Mouse (Mus musculus) lung, embryonic 15.5 days (tissue): ENCODE results near the gene Glyctk. TPM values are rescaled to one million over a fixed set of nuclear protein-coding genes. Genes with fewer than 3 reads are reported as not detected.
"Not testable (repeated sequence)": the region's sequence is repeated elsewhere in the genome, so short reads cannot be mapped to it uniquely, and the experiment has no call there.

Experiments
- ATAC-seq: fragments of 200-750 bp; cut with Nextera tagmentation; 2 replicates; pipeline ENCODE4 v1.8.0; 2017; ENCODE audit warnings: moderate number of reproducible peaks, borderline replicate concordance; ENCODE audit not compliant: low FRiP score, low TSS enrichment; ENCODE audit errors: extremely low read depth
- H3K27ac ChIP-seq: fragments of 300-500 bp; sonication (generic); 2 replicates; pipeline ENCODE4 v1.5.1; 2015; ENCODE audit warnings: moderate library complexity, mild to moderate bottlenecking, inconsistent platforms
- H3K27me3 ChIP-seq: fragments of 300-500 bp; sonication (generic); 2 replicates; pipeline ENCODE4 v1.6.1; 2015; ENCODE audit warnings: inconsistent platforms
- H3K36me3 ChIP-seq: fragments of 300-500 bp; sonication (generic); 2 replicates; pipeline ENCODE4 v1.6.1; 2015; ENCODE audit warnings: inconsistent platforms
- H3K4me1 ChIP-seq: fragments of 300-500 bp; sonication (generic); 2 replicates; pipeline ENCODE4 v1.6.1; 2015; ENCODE audit warnings: inconsistent platforms
- H3K4me2 ChIP-seq: fragments of 300-500 bp; sonication (generic); 2 replicates; pipeline ENCODE4 v1.6.1; 2015; ENCODE audit warnings: inconsistent platforms, mild to moderate bottlenecking, moderate library complexity
- H3K4me3 ChIP-seq: fragments of 300-500 bp; sonication (generic); 2 replicates; pipeline ENCODE4 v1.5.1; 2015; ENCODE audit warnings: mild to moderate bottlenecking, inconsistent platforms
- H3K9ac ChIP-seq: fragments of 300-500 bp; sonication (generic); 2 replicates; pipeline ENCODE4 v1.6.1; 2015; ENCODE audit warnings: inconsistent platforms
- H3K9me3 ChIP-seq: fragments of 300-500 bp; sonication (generic); 2 replicates; pipeline ENCODE4 v1.6.1; 2016; ENCODE audit warnings: inconsistent platforms
- WGBS: fragments of 180-500 bp; shearing (Covaris S2); methylation state at CpG from one replicate; pipeline ENCODE4 v1.1.7; 2015; 5-methylcytosine and 5-hydroxymethylcytosine counted together
- polyA plus RNA-seq: library from polyadenylated mRNA; unstranded; fragments of >200 nt; fragmentation: Nextera tagmentation; extraction: Ambion mirVana; gene quantifications from 2 replicates; pipeline ENCODE4 v1.2.1, GENCODE M21; 2015

Glyctk gene
- polyA plus RNA-seq, 1 experiment from 2014 or later: 1.7 TPM

GRCm38 (mm10) chr9:106173363-106173762 is 15.4 kb upstream of the Glyctk start:
- Histone ChIP-seq H3K4me2 (peak overlapping the region; percentile 85), H3K4me3 (peak overlapping the region; percentile 89; the same call in 1 of the 2 replicates), H3K27me3 (no peaks in the 10 kb centered on the region), H3K9ac (peak overlapping the region; percentile 97; the same call in 1 of the 2 replicates), H3K27ac (no peak overlapping the region), H3K4me1 (peaks cover 29% of the 10 kb centered on the region), H3K36me3 (peaks cover 19% of the 10 kb centered on the region), H3K9me3 (no peaks in the 10 kb centered on the region)
- WGBS: 63% methylated on average over 2 of the region's 2 CpGs
- ATAC-seq: no peak

- Histone ChIP-seq H3K4me1 (peaks cover 29% of the 10 kb centered on the region), H3K4me2 (peak overlapping the region; percentile 85), H3K9me3 (no peaks in the 10 kb centered on the region), H3K9ac (peak overlapping the region; percentile 97), H3K36me3 (peaks cover 11% of the 10 kb centered on the region), H3K4me3 (peak overlapping the region; percentile 89), H3K27me3 (no peaks in the 10 kb centered on the region), H3K27ac (no peak overlapping the region; the same call in 1 of the 2 replicates)
- WGBS: 2% methylated on average over 3 of the region's 3 CpGs
- ATAC-seq: no peak
These were observed 14.6 kb upstream of the Glyctk start for GRCm38 (mm10) chr9:106172527-106172926.

- peak overlapping the region; percentile 97 for H3K9ac ChIP-seq
- H3K27ac ChIP-seq: peak overlapping the region; percentile 96
- no peaks in the 10 kb centered on the region for H3K9me3 ChIP-seq
- H3K27me3 ChIP-seq: no peaks in the 10 kb centered on the region
- peak overlapping the region; percentile 89 for H3K4me3 ChIP-seq
- under 1% methylated on average over 30 of the region's 30 CpGs for WGBS
- peaks cover 29% of the 10 kb centered on the region for H3K4me1 ChIP-seq
- peak; percentile 69 for ATAC-seq
- peaks cover under 1% of the 10 kb centered on the region; the same call in 1 of the 2 replicates for H3K36me3 ChIP-seq
- H3K4me2 ChIP-seq: peak overlapping the region; percentile 85
These were observed 13.6 kb upstream of the Glyctk start for GRCm38 (mm10) chr9:106171346-106172158.

DNA sequence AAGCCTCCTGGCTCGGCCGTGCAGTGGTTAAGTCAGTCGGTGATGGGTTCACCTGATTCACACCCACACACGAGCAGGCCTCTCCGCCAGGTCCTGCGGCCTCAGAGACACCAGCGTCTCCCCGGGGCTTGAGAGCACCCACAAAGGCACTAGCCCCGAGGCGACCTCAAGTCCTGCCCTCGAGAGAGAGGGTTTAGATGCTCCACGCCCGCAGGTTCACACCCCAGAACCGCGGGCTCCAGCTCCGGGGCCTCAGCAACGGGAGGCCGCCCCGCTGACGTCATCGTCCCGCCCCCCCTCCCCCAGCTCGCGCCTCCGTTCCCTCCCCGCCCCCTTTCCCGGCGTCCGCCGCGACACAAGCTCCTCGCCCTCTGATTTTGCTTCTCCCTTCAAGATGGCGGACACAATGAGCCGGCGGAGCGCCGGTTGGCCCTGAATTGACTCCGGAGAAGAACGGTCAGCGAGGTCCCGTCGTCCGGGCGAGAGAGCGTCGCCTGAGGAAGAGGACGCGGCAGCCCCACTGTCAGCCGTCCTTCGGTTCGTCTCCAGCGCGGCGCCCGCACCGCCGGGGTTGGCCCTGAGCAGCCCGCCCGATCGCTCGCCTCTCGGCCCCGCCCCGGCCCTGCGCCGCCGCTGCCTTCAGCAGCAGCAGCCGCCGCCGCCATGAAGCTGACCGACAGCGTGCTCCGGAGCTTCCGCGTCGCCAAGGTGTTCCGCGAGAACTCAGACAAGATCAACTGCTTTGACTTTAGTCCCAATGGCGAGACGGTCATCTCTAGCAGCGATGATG is 12.8 kb upstream of the Glyctk start, which contains the start of gene Wdr82:
Gene Wdr82 (plus strand): TSS at position 373 of the 790 bp plus-strand sequence.
- Histone ChIP-seq H3K9ac (peak within 1 kb of the TSS; percentile 97), H3K4me2 (peak within 1 kb of the TSS; percentile 85), H3K27me3 (no peaks in the 10 kb centered on the region), H3K36me3 (no peaks in the 10 kb centered on the region), H3K4me3 (peak within 1 kb of the TSS; percentile 89), H3K4me1 (peaks cover 29% of the 10 kb centered on the region), H3K9me3 (no peaks in the 10 kb centered on the region), H3K27ac (peak within 1 kb of the TSS; percentile 96)
- ATAC-seq: peak; percentile 93
- under 1% methylated on average over 78 of the region's 81 CpGs for WGBS

GRCm38 (mm10) chr9:106169917-106170316 is 12.0 kb upstream of the Glyctk start:
- Histone ChIP-seq H3K9me3 (no peaks in the 10 kb centered on the region), H3K4me1 (peaks cover 24% of the 10 kb centered on the region), H3K36me3 (no peaks in the 10 kb centered on the region), H3K4me2 (peak overlapping the region; percentile 85), H3K9ac (no peak overlapping the region), H3K27me3 (no peaks in the 10 kb centered on the region), H3K4me3 (peak overlapping the region; percentile 89; the same call in 1 of the 2 replicates), H3K27ac (no peak overlapping the region)
- 29% methylated on average over 6 of the region's 6 CpGs for WGBS
- no peak for ATAC-seq

GRCm38 (mm10) chr9:106169006-106169405 is 11.1 kb upstream of the Glyctk start:
- H3K4me2 ChIP-seq, H3K9ac ChIP-seq, H3K4me3 ChIP-seq, H3K9me3 ChIP-seq, H3K27ac ChIP-seq, H3K36me3 ChIP-seq, ATAC-seq, H3K27me3 ChIP-seq: not testable (repeated sequence)
- peaks cover 19% of the 10 kb centered on the region for H3K4me1 ChIP-seq
- 77% methylated on average over 1 of the region's 1 CpGs for WGBS

DNA sequence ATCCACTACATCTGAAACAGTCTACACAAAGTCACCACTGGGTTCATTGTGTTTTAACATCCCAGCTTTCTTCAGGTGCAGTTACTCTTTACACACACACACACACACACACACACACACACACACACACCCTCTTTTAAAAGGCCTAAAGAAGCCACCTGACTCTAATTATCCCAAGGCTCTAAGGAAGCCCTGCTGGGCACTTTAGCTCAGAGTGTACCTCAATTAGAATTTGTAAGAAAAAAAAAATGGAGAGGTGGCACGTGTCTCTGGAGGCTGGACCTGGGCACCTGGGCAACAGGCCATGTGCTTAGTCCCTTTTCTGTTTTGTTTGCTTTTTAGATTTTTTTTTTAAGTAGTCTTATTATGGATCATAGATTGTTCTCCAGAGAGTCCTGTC is 9.8 kb upstream of the Glyctk start:
- Histone ChIP-seq H3K4me2 (no peak overlapping the region), H3K4me1 (peaks cover 9% of the 10 kb centered on the region), H3K9ac (no peak overlapping the region), H3K4me3 (no peak overlapping the region), H3K9me3 (no peaks in the 10 kb centered on the region), H3K36me3 (no peaks in the 10 kb centered on the region), H3K27me3 (0 out of 2 replicates have a peak, but pooled peaks cover 3% of the 10 kb centered on the region), H3K27ac (no peak overlapping the region)
- ATAC-seq: no peak
- 38% methylated on average over 1 of the region's 1 CpGs for WGBS

- Histone ChIP-seq H3K27me3 (0 out of 2 replicates have a peak, but pooled peaks cover 3% of the 10 kb centered on the region), H3K9me3 (no peaks in the 10 kb centered on the region), H3K4me1 (peaks cover 9% of the 10 kb centered on the region), H3K4me3 (no peak overlapping the region), H3K27ac (no peak overlapping the region), H3K4me2 (no peak overlapping the region), H3K36me3 (no peaks in the 10 kb centered on the region), H3K9ac (no peak overlapping the region)
- WGBS: 70% methylated on average over 3 of the region's 3 CpGs
- ATAC-seq: no peak
These were observed 9.3 kb upstream of the Glyctk start for GRCm38 (mm10) chr9:106167241-106167640.

DNA sequence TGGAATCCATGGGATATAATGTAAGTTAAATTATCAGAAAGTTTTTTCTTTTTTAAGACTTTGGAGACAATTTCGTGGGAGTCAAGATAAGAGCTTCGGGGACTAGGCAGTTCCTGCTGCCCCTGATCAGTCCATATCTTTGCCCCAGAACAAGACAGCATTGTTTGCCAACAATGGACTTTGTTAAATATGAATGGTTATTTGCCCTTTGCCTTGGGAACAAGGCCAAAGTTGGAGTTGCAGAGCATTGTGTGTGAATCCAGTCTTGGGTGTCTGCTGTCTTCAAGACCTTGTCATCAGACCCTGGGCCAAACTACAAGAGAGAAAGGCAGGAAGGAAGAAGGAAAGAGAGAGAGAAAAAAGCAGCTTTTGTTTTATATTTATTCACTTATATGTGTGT is 8.8 kb upstream of the Glyctk start:
- H3K9me3 ChIP-seq: no peaks in the 10 kb centered on the region
- 58% methylated on average over 2 of the region's 2 CpGs for WGBS
- H3K4me1 ChIP-seq: peaks cover 9% of the 10 kb centered on the region
- H3K27me3 ChIP-seq: 0 out of 2 replicates have a peak, but pooled peaks cover 3% of the 10 kb centered on the region
- no peak for ATAC-seq
- H3K4me2 ChIP-seq: no peak overlapping the region
- no peak overlapping the region for H3K27ac ChIP-seq
- no peaks in the 10 kb centered on the region for H3K36me3 ChIP-seq
- H3K9ac ChIP-seq: no peak overlapping the region
- no peak overlapping the region for H3K4me3 ChIP-seq

- Histone ChIP-seq H3K27ac (peak overlapping the region; percentile 96), H3K9me3 (no peaks in the 10 kb centered on the region), H3K9ac (peak overlapping the region; percentile 58; the same call in 1 of the 2 replicates), H3K36me3 (no peaks in the 10 kb centered on the region), H3K27me3 (0 out of 2 replicates have a peak, but pooled peaks cover 3% of the 10 kb centered on the region), H3K4me2 (peak overlapping the region; percentile 67), H3K4me1 (no peaks in the 10 kb centered on the region; the same call in 1 of the 2 replicates), H3K4me3 (peak overlapping the region; percentile 68)
- no peak for ATAC-seq
- 43% methylated on average over 5 of the region's 5 CpGs for WGBS
These were observed 2.5 kb upstream of the Glyctk start for GRCm38 (mm10) chr9:106160426-106160825.

DNA sequence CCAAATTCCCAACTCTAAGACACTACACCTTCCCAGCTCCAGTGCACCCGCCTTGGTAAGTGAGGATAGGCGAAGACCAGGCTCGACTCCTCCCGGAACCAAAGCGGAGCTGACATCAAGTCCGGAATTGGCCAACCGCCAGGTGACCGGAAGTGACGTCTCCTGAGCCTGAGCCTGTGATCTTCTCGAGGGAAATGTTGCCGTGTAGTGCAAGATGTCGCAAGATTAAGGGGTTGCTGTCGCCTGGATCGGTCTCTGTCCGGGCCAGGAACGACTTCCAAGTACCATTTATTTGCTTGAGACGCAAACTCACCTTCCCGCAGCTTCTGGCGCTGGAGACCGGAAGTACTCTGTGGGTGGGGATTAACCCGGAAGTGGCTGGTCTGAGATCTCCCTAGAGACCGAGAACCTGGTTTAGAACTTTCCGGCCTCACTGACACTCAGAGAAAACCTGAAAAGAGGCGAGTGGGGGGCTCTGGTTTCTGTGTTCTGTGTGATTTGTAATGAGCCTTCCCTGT is 1.9 kb upstream of the Glyctk start:
- 0 out of 2 replicates have a peak, but pooled peaks cover 3% of the 10 kb centered on the region for H3K27me3 ChIP-seq
- H3K9ac ChIP-seq: peak overlapping the region; percentile 58
- H3K4me2 ChIP-seq: peak overlapping the region; percentile 67
- H3K4me1 ChIP-seq: no peaks in the 10 kb centered on the region; the same call in 1 of the 2 replicates
- ATAC-seq: peak; percentile 76; the same call in 1 of the 2 replicates
- H3K36me3 ChIP-seq: no peaks in the 10 kb centered on the region
- peak overlapping the region; percentile 68 for H3K4me3 ChIP-seq
- peak overlapping the region; percentile 96 for H3K27ac ChIP-seq
- under 1% methylated on average over 24 of the region's 24 CpGs for WGBS
- no peaks in the 10 kb centered on the region for H3K9me3 ChIP-seq
